Mouse (Mus musculus) forebrain, embryonic 16.5 days (tissue): ENCODE measurements at regions not wholly inside any gene's neighbourhood (a gene's known extent, or its start where the extent isn't known, plus 50 kb on each side); places are given as distances from the start of the nearest gene placed in this dataset.

Experiments
- ATAC-seq: fragments of 200-750 bp; cut with Nextera tagmentation; 2 replicates; pipeline ENCODE4 v1.8.0; 2017; ENCODE audit warnings: mild to moderate bottlenecking, moderate library complexity
- H3K27ac ChIP-seq: fragments of 300-500 bp; sonication (generic); 2 replicates; pipeline ENCODE4 v1.5.1; 2014; ENCODE audit warnings: low read length, control low read depth
- H3K27me3 ChIP-seq: fragments of 300-500 bp; sonication (generic); replicated peaks from 2 replicates; pipeline ENCODE4 v1.6.1; 2014; ENCODE audit warnings: low read length; ENCODE audit not compliant: control insufficient read depth, insufficient read depth
- H3K36me3 ChIP-seq: fragments of 300-500 bp; sonication (generic); 2 replicates; pipeline ENCODE4 v1.6.1; 2014; ENCODE audit not compliant: control insufficient read depth, insufficient read depth
- H3K4me1 ChIP-seq: fragments of 300-500 bp; sonication (generic); replicated peaks from 2 replicates; pipeline ENCODE4 v1.6.1; 2014; ENCODE audit warnings: low read length; ENCODE audit not compliant: control insufficient read depth, insufficient read depth
- H3K4me2 ChIP-seq: fragments of 300-500 bp; sonication (generic); 2 replicates; pipeline ENCODE4 v1.6.1; 2014; ENCODE audit warnings: mild to moderate bottlenecking, low read length, control low read depth
- H3K4me3 ChIP-seq: fragments of 300-500 bp; sonication (generic); replicated peaks from 2 replicates; pipeline ENCODE4 v1.5.1; 2014; ENCODE audit warnings: mild to moderate bottlenecking, low read length, control low read depth
- H3K9ac ChIP-seq: fragments of 300-500 bp; sonication (generic); replicated peaks from 2 replicates; pipeline ENCODE4 v1.6.1; 2014; ENCODE audit warnings: low read depth, low read length, control low read depth
- H3K9me3 ChIP-seq: fragments of 300-500 bp; sonication (generic); 2 replicates; pipeline ENCODE4 v1.6.1; 2016; ENCODE audit warnings: low read length; ENCODE audit not compliant: control insufficient read depth
- WGBS: fragments of 180-500 bp; shearing (Covaris S2); extraction: QIAGEN DNeasy Blood & Tissue Kit; methylation state at CpG from one replicate; pipeline ENCODE4 v1.1.7; 2014; 5-methylcytosine and 5-hydroxymethylcytosine counted together

- WGBS, result 20% methylated on average over 9 of the region's 9 CpGs
- no peak overlapping the region for H3K4me2 ChIP-seq
- ATAC-seq, result peak; percentile 58
Measured at GRCm38 (mm10) chr11:38938124-38938883, 1702.5 kb upstream of the Tenm2 start.

More at GRCm38 (mm10) chr11:38938124-38938883, 1702.5 kb upstream of the Tenm2 start:
- no peak overlapping the region for H3K9ac ChIP-seq
- H3K4me1 ChIP-seq, result no peaks in the 10 kb centered on the region
- H3K36me3 ChIP-seq, result no peaks in the 10 kb centered on the region
- no peaks in the 10 kb centered on the region for H3K27me3 ChIP-seq
- H3K9me3 ChIP-seq, result no peaks in the 10 kb centered on the region
- no peak overlapping the region for H3K4me3 ChIP-seq
- no peak overlapping the region for H3K27ac ChIP-seq
